Mouse (Mus musculus): Measurements from ENCODE around the gene Creld1. TPM values are rescaled to one million over a fixed set of nuclear protein-coding genes. Genes with fewer than 3 reads are reported as not detected.

The Creld1 gene
- 1 to 10 TPM in 1 of 2 experiments, under 1 TPM in 1; 0.23 to 3.3 TPM for polyA plus RNA-seq (2012; fragmentation: generic; extraction: Trizol)

GRCm38 (mm10) chr6:113483100-113483615, at the start of gene Creld1:
TSS of gene Creld1 (plus strand) at chr6:113483297.

GRCm38 (mm10) chr6:113435664-113436205, 47.4 kb upstream of the Creld1 start, which contains the start of gene Cidec:
TSS of gene Cidec (minus strand) at chr6:113435760.

GRCm38 (mm10) chr6:113442442-113443090, 40.5 kb upstream of the Creld1 start, which contains the start of gene Jagn1:
TSS of gene Jagn1 (plus strand) at chr6:113442569.

GRCm38 (mm10) chr6:113457952-113458534, 25.1 kb upstream of the Creld1 start, which contains the start of gene Il17re:
TSS of gene Il17re (plus strand) at chr6:113458484.

GRCm38 (mm10) chr6:113471297-113471936, 11.7 kb upstream of the Creld1 start, which contains the start of gene Il17rc:
TSS of gene Il17rc (plus strand) at chr6:113471427.

GRCm38 (mm10) chr6:113501388-113502084, 18.4 kb downstream of the Creld1 start, which contains the start of gene Prrt3:
TSS of gene Prrt3 (minus strand) at chr6:113501931.

GRCm38 (mm10) chr6:113530932-113531839, 48.1 kb downstream of the Creld1 start, which contains the start of the genes Emc3 and Fancd2:
TSS of gene Emc3 (minus strand) at chr6:113531652.
TSS of gene Fancd2 (plus strand) at chr6:113531682.

Other genes starting within 250 kb of the Creld1 start
- 10 to 100 TPM; 20.4 to 29.4 TPM for gene Mtmr14, start 245.5 kb upstream of the Creld1 start, polyA plus RNA-seq (2012; fragmentation: generic; extraction: Trizol)
- under 1 TPM; 0.06 to 0.08 TPM for gene Cpne9, start 201.0 kb upstream of the Creld1 start, polyA plus RNA-seq (2012; fragmentation: generic; extraction: Trizol)
- gene Brpf1, start 176.2 kb upstream of the Creld1 start, polyA plus RNA-seq (2012; fragmentation: generic; extraction: Trizol) = 10 to 100 TPM in 1 of 2 experiments, 1 to 10 TPM in 1; 3.4 to 11.1 TPM
- 10 to 100 TPM; 11.4 to 15.7 TPM for gene Ogg1, start 156.3 kb upstream of the Creld1 start, polyA plus RNA-seq (2012; fragmentation: generic; extraction: Trizol)
- gene Camk1, start 139.3 kb upstream of the Creld1 start, polyA plus RNA-seq (2012; fragmentation: generic; extraction: Trizol) = 100 to 1,000 TPM in 1 of 2 experiments, 10 to 100 TPM in 1; 64.5 to 122 TPM
- gene Tada3, start 105.4 kb upstream of the Creld1 start, polyA plus RNA-seq (2012; fragmentation: generic; extraction: Trizol) = 10 to 100 TPM; 27.6 to 50.9 TPM
- gene Arpc4, start 105.2 kb upstream of the Creld1 start, polyA plus RNA-seq (2012; fragmentation: generic; extraction: Trizol) = 100 to 1,000 TPM; 222 to 331 TPM
- gene Ttll3, start 94.0 kb upstream of the Creld1 start, polyA plus RNA-seq (2012; fragmentation: generic; extraction: Trizol) = 1 to 10 TPM in 1 of 2 experiments, under 1 TPM in 1; 0.75 to 7.1 TPM
- gene Rpusd3, start 64.0 kb upstream of the Creld1 start, polyA plus RNA-seq (2012; fragmentation: generic; extraction: Trizol) = 10 to 100 TPM in 1 of 2 experiments, 1 to 10 TPM in 1; 7.3 to 13.4 TPM
- gene Cidec, start 47.5 kb upstream of the Creld1 start, polyA plus RNA-seq (2012; fragmentation: generic; extraction: Trizol) = not detected
- gene Jagn1, start 40.7 kb upstream of the Creld1 start, polyA plus RNA-seq (2012; fragmentation: generic; extraction: Trizol) = 10 to 100 TPM; 43.5 to 47.0 TPM
- gene Il17re, start 24.8 kb upstream of the Creld1 start, polyA plus RNA-seq (2012; fragmentation: generic; extraction: Trizol) = under 1 TPM; 0.02 to 0.09 TPM
- 10 to 100 TPM; 54.5 to 79.0 TPM for gene Il17rc, start 11.9 kb upstream of the Creld1 start, polyA plus RNA-seq (2012; fragmentation: generic; extraction: Trizol)
- gene Prrt3, start 18.6 kb downstream of the Creld1 start, polyA plus RNA-seq (2012; fragmentation: generic; extraction: Trizol) = under 1 TPM; 0.01 to 0.06 TPM
- gene Emc3, start 48.4 kb downstream of the Creld1 start, polyA plus RNA-seq (2012; fragmentation: generic; extraction: Trizol) = 10 to 100 TPM; 19.3 to 81.3 TPM
- gene Fancd2, start 48.4 kb downstream of the Creld1 start, polyA plus RNA-seq (2012; fragmentation: generic; extraction: Trizol) = 1 to 10 TPM in 1 of 2 experiments, under 1 TPM in 1; 0.62 to 2.8 TPM
- gene Fancd2os, start 117.4 kb downstream of the Creld1 start, polyA plus RNA-seq (2012; fragmentation: generic; extraction: Trizol) = under 1 TPM in 1 of 2 experiments, not detected in 1; 0.12 TPM
- gene Brk1, start 121.5 kb downstream of the Creld1 start, polyA plus RNA-seq (2012; fragmentation: generic; extraction: Trizol) = 100 to 1,000 TPM; 124 to 277 TPM
- gene Vhl, start 140.7 kb downstream of the Creld1 start, polyA plus RNA-seq (2012; fragmentation: generic; extraction: Trizol) = 10 to 100 TPM in 1 of 2 experiments, 1 to 10 TPM in 1; 5.0 to 26.2 TPM
- gene Irak2, start 155.2 kb downstream of the Creld1 start, polyA plus RNA-seq (2012; fragmentation: generic; extraction: Trizol) = 1 to 10 TPM; 1.9 to 6.9 TPM
- gene Tatdn2, start 213.8 kb downstream of the Creld1 start, polyA plus RNA-seq (2012; fragmentation: generic; extraction: Trizol) = 10 to 100 TPM; 16.3 to 26.7 TPM
- gene Ghrl, start 236.6 kb downstream of the Creld1 start, polyA plus RNA-seq (2012; fragmentation: generic; extraction: Trizol) = under 1 TPM in 1 of 2 experiments, not detected in 1; 0.38 TPM